Mouse (Mus musculus) lung, adult 2 months (tissue): ENCODE data around the gene Grb2. TPM values are rescaled to one million over a fixed set of nuclear protein-coding genes. Genes with fewer than 3 reads are reported as not detected.
A peak's percentile ranks its signal among the peaks of the same experiment; 100 is the strongest.

Source experiments
- DNase-seq: peaks from one replicate; pipeline ENCODE4 v3.0.0; 2022
- H3K4me1 ChIP-seq: fragments of 200-500 bp; 2 replicates; pipeline ENCODE4 v1.6.1; 2011; ENCODE audit warnings: low read length; ENCODE audit not compliant: control insufficient read depth, insufficient read depth
- H3K4me3 ChIP-seq: fragments of 200-500 bp; replicated peaks from 2 replicates; pipeline ENCODE3; 2011; ENCODE audit warnings: low read depth, mild to moderate bottlenecking, control low read depth, low read length; ENCODE audit errors: extremely low read depth
- CTCF ChIP-seq: fragments of 200-500 bp; IDR thresholded peaks from 2 replicates; pipeline ENCODE4 v1.5.1; 2011; ENCODE audit warnings: mild to moderate bottlenecking, low read length, control low read depth; ENCODE audit not compliant: insufficient read depth
- POLR2A ChIP-seq: fragments of 200-500 bp; IDR thresholded peaks from 2 replicates; pipeline ENCODE4 v1.6.1; 2011; ENCODE audit warnings: low read depth, mild to moderate bottlenecking, control low read depth, low read length, borderline replicate concordance; ENCODE audit errors: extremely low read depth
- WGBS: fragments of 180-500 bp; shearing (Covaris S2); methylation state at CpG from one replicate; pipeline ENCODE4 v1.1.7; 2018; 5-methylcytosine and 5-hydroxymethylcytosine counted together
- polyA plus RNA-seq: library from polyadenylated mRNA; depleted of rRNA; stranded (reverse); fragments of >200 nt; gene quantifications from 2 replicates; pipeline ENCODE4 v1.2.3, GENCODE M21; 2012

Grb2 gene
- polyA plus RNA-seq, 1 experiment, result 46.6 TPM

GRCm38 (mm10) chr11:115639540-115639939, 68.9 kb downstream of the Grb2 start:
- DNase-seq, result no peak
- 70% methylated on average over 4 of the region's 4 CpGs for WGBS
- TF ChIP-seq POLR2A, result no peak
- no peak for TF ChIP-seq CTCF
- Histone ChIP-seq H3K4me1 (peaks cover 3% of the 10 kb centered on the region; the same call in 1 of the 2 replicates), H3K4me3 (no peak overlapping the region)

- 64% methylated on average over 5 of the region's 5 CpGs for WGBS
- H3K4me3 ChIP-seq, result no peak overlapping the region
- H3K4me1 ChIP-seq, result peaks cover 3% of the 10 kb centered on the region; the same call in 1 of the 2 replicates
- TF ChIP-seq CTCF, result no peak
- no peak for TF ChIP-seq POLR2A
- no peak for DNase-seq
Measured at GRCm38 (mm10) chr11:115638498-115639409, 69.6 kb downstream of the Grb2 start.

- TF ChIP-seq CTCF, result no peak
- no peak for TF ChIP-seq POLR2A
- WGBS, result 64% methylated on average over 3 of the region's 3 CpGs
- no peak overlapping the region for H3K4me3 ChIP-seq
- DNase-seq, result no peak
- peaks cover 3% of the 10 kb centered on the region; the same call in 1 of the 2 replicates for H3K4me1 ChIP-seq
Measured at GRCm38 (mm10) chr11:115636960-115637359, 71.4 kb downstream of the Grb2 start.

- WGBS, result 73% methylated on average over 8 of the region's 8 CpGs
- H3K4me3 ChIP-seq, result no peak overlapping the region
- TF ChIP-seq CTCF (no peak), POLR2A (no peak)
- no peak for DNase-seq
- peaks cover 3% of the 10 kb centered on the region; the same call in 1 of the 2 replicates for H3K4me1 ChIP-seq
Measured at GRCm38 (mm10) chr11:115635484-115635883, 72.9 kb downstream of the Grb2 start.

- Histone ChIP-seq H3K4me3 (no peak overlapping the region), H3K4me1 (peaks cover 3% of the 10 kb centered on the region; the same call in 1 of the 2 replicates)
- no peak for DNase-seq
- WGBS, result 85% methylated on average over 8 of the region's 8 CpGs
- no peak for TF ChIP-seq CTCF
- no peak for TF ChIP-seq POLR2A
Measured at GRCm38 (mm10) chr11:115635041-115635440, 73.4 kb downstream of the Grb2 start.

GRCm38 (mm10) chr11:115634109-115634508, 74.3 kb downstream of the Grb2 start:
- no peak for DNase-seq
- Histone ChIP-seq H3K4me3 (no peak overlapping the region), H3K4me1 (no peaks in the 10 kb centered on the region)
- WGBS, result 56% methylated on average over 4 of the region's 4 CpGs
- TF ChIP-seq CTCF, result no peak
- TF ChIP-seq POLR2A, result no peak

GRCm38 (mm10) chr11:115632862-115633261, 75.5 kb downstream of the Grb2 start:
- DNase-seq, result no peak
- no peak for TF ChIP-seq POLR2A
- no peak for TF ChIP-seq CTCF
- WGBS, result 75% methylated on average over 10 of the region's 10 CpGs
- Histone ChIP-seq H3K4me3 (no peak overlapping the region), H3K4me1 (no peaks in the 10 kb centered on the region)

GRCm38 (mm10) chr11:115632247-115632646, 76.2 kb downstream of the Grb2 start:
- WGBS, result 66% methylated on average over 7 of the region's 7 CpGs
- no peak for DNase-seq
- H3K4me3 ChIP-seq, result no peak overlapping the region

GRCm38 (mm10) chr11:115631505-115631890, 76.9 kb downstream of the Grb2 start:
- TF ChIP-seq POLR2A (no peak), CTCF (peak; percentile 64)
- Histone ChIP-seq H3K4me1 (0 out of 2 replicates have a peak, but pooled peaks cover 2% of the 10 kb centered on the region), H3K4me3 (no peak overlapping the region)
- peak; percentile 49 for DNase-seq
- 25% methylated on average over 3 of the region's 3 CpGs for WGBS

More at GRCm38 (mm10) chr11:115632247-115632646, 76.2 kb downstream of the Grb2 start:
- TF ChIP-seq POLR2A (no peak), CTCF (no peak)
- H3K4me1 ChIP-seq, result 0 out of 2 replicates have a peak, but pooled peaks cover 2% of the 10 kb centered on the region
